Mouse (Mus musculus): ENCODE measurements around the gene Patl2. TPM values are rescaled to one million over a fixed set of nuclear protein-coding genes. Genes with fewer than 3 reads are reported as not detected.
"Not testable (repeated sequence)": the region's sequence is repeated elsewhere in the genome, so short reads cannot be mapped to it uniquely, and the experiment has no call there.

Patl2 gene
- not detected for total RNA-seq (2022)

GRCm38 (mm10) chr2:122186106-122186505, at the start of gene Patl2, which contains the start of gene Terb2:
Gene Patl2 (minus strand): TSS chr2:122186189.
Gene Terb2 (plus strand): TSS chr2:122186272.
- DNase-seq (ENCODE audit: low spot score) = no peak

GRCm38 (mm10) chr2:122235425-122235824, 49.4 kb upstream of the Patl2 start:
- no peak for DNase-seq (ENCODE audit: low spot score)

GRCm38 (mm10) chr2:122234611-122235288, 48.8 kb upstream of the Patl2 start, which contains the start of gene Sord:
Gene Sord (plus strand): TSS chr2:122234749.
- peak; percentile 58 for DNase-seq (ENCODE audit: low spot score)

- DNase-seq (ENCODE audit: low spot score) = peak; percentile 23
Observed at GRCm38 (mm10) chr2:122233759-122234557, 48.0 kb upstream of the Patl2 start.

- no peak for DNase-seq (ENCODE audit: low spot score)
Observed at GRCm38 (mm10) chr2:122233341-122233740, 47.4 kb upstream of the Patl2 start.

- no peak for DNase-seq (ENCODE audit: low spot score)
Observed at GRCm38 (mm10) chr2:122231616-122232015, 45.6 kb upstream of the Patl2 start.

- no peak for DNase-seq (ENCODE audit: low spot score)
Observed at GRCm38 (mm10) chr2:122230395-122230794, 44.4 kb upstream of the Patl2 start.

- DNase-seq (ENCODE audit: low spot score) = no peak
Observed at GRCm38 (mm10) chr2:122223654-122224053, 37.7 kb upstream of the Patl2 start.

- DNase-seq (ENCODE audit: low spot score) = no peak
Observed at GRCm38 (mm10) chr2:122222272-122222671, 36.3 kb upstream of the Patl2 start.

- DNase-seq (ENCODE audit: low spot score) = no peak
Observed at GRCm38 (mm10) chr2:122221798-122222197, 35.8 kb upstream of the Patl2 start.

GRCm38 (mm10) chr2:122221378-122221777, 35.4 kb upstream of the Patl2 start:
- no peak for DNase-seq (ENCODE audit: low spot score)

GRCm38 (mm10) chr2:122218234-122218633, 32.2 kb upstream of the Patl2 start:
- DNase-seq (ENCODE audit: low spot score) = no peak

- not testable (repeated sequence) for DNase-seq (ENCODE audit: low spot score)
Observed at GRCm38 (mm10) chr2:122217075-122217474, 31.1 kb upstream of the Patl2 start.

- no peak for DNase-seq (ENCODE audit: low spot score)
Observed at GRCm38 (mm10) chr2:122210534-122211228, 24.7 kb upstream of the Patl2 start.

GRCm38 (mm10) chr2:122206440-122207107, 20.6 kb upstream of the Patl2 start:
- DNase-seq (ENCODE audit: low spot score) = no peak

GRCm38 (mm10) chr2:122201501-122201900, 15.5 kb upstream of the Patl2 start:
- no peak for DNase-seq (ENCODE audit: low spot score)

- DNase-seq (ENCODE audit: low spot score) = peak; percentile 38
Observed at GRCm38 (mm10) chr2:122194509-122194929, 8.5 kb upstream of the Patl2 start.

GRCm38 (mm10) chr2:122191849-122192248, 5.9 kb upstream of the Patl2 start:
- DNase-seq (ENCODE audit: low spot score) = no peak

- no peak for DNase-seq (ENCODE audit: low spot score)
Observed at GRCm38 (mm10) chr2:122186751-122187150, 762 bp upstream of the Patl2 start.

- DNase-seq (ENCODE audit: low spot score) = no peak
Observed at GRCm38 (mm10) chr2:122185086-122185485, 903 bp downstream of the Patl2 start.

- no peak for DNase-seq (ENCODE audit: low spot score)
Observed at GRCm38 (mm10) chr2:122180051-122180822, 5.8 kb downstream of the Patl2 start.

All from heart, adult 8-10 months (tissue).